Mouse (Mus musculus) MEL (cell line): ENCODE measurements at regions not wholly inside any gene's neighbourhood (a gene's known extent, or its start where the extent isn't known, plus 50 kb on each side); places are given as distances from the start of the nearest gene placed in this dataset.

Source experiments
- DNase-seq: peaks from one replicate; pipeline ENCODE4 v3.0.0; 2011; ENCODE audit warnings: low read depth, low spot score
- H3K27ac ChIP-seq: 2 replicates; pipeline ENCODE4 v1.5.1; 2012; ENCODE audit warnings: low read depth, mild to moderate bottlenecking, control low read depth, low read length, moderate library complexity; ENCODE audit not compliant: control insufficient read depth
- H3K27me3 ChIP-seq, 2 experiments: fragments of 150-350 bp in 1 of 2; sonication (generic) in 1 of 2; 2 replicates each; pipeline ENCODE4 v1.6.1; 2012; ENCODE audit warnings: low read length in 2 of 2, mild to moderate bottlenecking in 2 of 2, improper control_type of control experiment in 1 of 2, moderate library complexity in 1 of 2; ENCODE audit not compliant: insufficient read depth in 2 of 2, control insufficient read depth in 1 of 2
- H3K36me3 ChIP-seq, 2 experiments: 2 replicates each; pipeline ENCODE4 v1.6.1; 2012 to 2014; ENCODE audit warnings: low read length in 2 of 2, improper control_type of control experiment in 1 of 2, inconsistent platforms in 1 of 2, mild to moderate bottlenecking in 1 of 2; ENCODE audit not compliant: insufficient read depth in 2 of 2, control insufficient read depth in 1 of 2
- H3K4me1 ChIP-seq, 2 experiments: fragments of 150-350 bp in 1 of 2; sonication (generic) in 1 of 2; 2 replicates each; pipeline ENCODE4 v1.6.1; 2012; ENCODE audit warnings: low read length in 2 of 2, improper control_type of control experiment in 1 of 2, mild to moderate bottlenecking in 1 of 2; ENCODE audit not compliant: insufficient read depth in 2 of 2, control insufficient read depth in 1 of 2
- H3K4me3 ChIP-seq, 2 experiments: fragments of 150-350 bp in 1 of 2; sonication (generic) in 1 of 2; 2 replicates each; pipeline ENCODE4 v1.5.1; 2012; ENCODE audit warnings: low read depth in 2 of 2, low read length in 2 of 2, mild to moderate bottlenecking in 2 of 2, moderate library complexity in 2 of 2, control low read depth in 1 of 2, improper control_type of control experiment in 1 of 2; ENCODE audit not compliant: control insufficient read depth in 1 of 2, insufficient read depth in 1 of 2
- H3K79me2 ChIP-seq: 2 replicates; pipeline ENCODE4 v1.6.1; 2012; ENCODE audit warnings: mild to moderate bottlenecking, low read length, moderate library complexity; ENCODE audit not compliant: control insufficient read depth, poor library complexity, insufficient read depth
- H3K9ac ChIP-seq: 2 replicates; pipeline ENCODE4 v1.6.1; 2012; ENCODE audit warnings: low read depth, mild to moderate bottlenecking, control low read depth, low read length, moderate library complexity; ENCODE audit not compliant: control insufficient read depth, poor library complexity, severe bottlenecking
- H3K9me3 ChIP-seq: fragments of 150-350 bp; sonication (generic); replicated peaks from 2 replicates; pipeline ENCODE4 v1.6.1; 2012; ENCODE audit warnings: mild to moderate bottlenecking, low read length, improper control_type of control experiment, moderate library complexity; ENCODE audit not compliant: insufficient read depth
- BHLHE40 ChIP-seq: IDR thresholded peaks from 2 replicates; pipeline ENCODE4 v1.6.1; 2012; ENCODE audit warnings: low read depth, mild to moderate bottlenecking, inconsistent platforms, low read length, improper control_type of control experiment, borderline replicate concordance
- CHD1 ChIP-seq: IDR thresholded peaks from 2 replicates; pipeline ENCODE4 v1.6.1; 2012; ENCODE audit warnings: low read depth, mild to moderate bottlenecking, inconsistent platforms, low read length, improper control_type of control experiment
- CTCF ChIP-seq, 3 experiments: IDR thresholded peaks in 2 of 3; conservative IDR thresholded peaks in 1 of 3; 2 replicates each; pipeline ENCODE4 v1.5.1; 2011 to 2012; ENCODE audit warnings: low read length in 3 of 3, low read depth in 2 of 3, mild to moderate bottlenecking in 2 of 3, improper control_type of control experiment in 1 of 3, inconsistent platforms in 1 of 3, mixed read lengths in 1 of 3, moderate library complexity in 1 of 3; ENCODE audit not compliant: control insufficient read depth in 1 of 3, insufficient read depth in 1 of 3, poor library complexity in 1 of 3, severe bottlenecking in 1 of 3
- EP300 ChIP-seq, 2 experiments: IDR thresholded peaks; 2 replicates each; pipeline ENCODE4 v1.6.1; 2011; ENCODE audit warnings: improper control_type of control experiment in 2 of 2, low read length in 2 of 2, low read depth in 1 of 2, mild to moderate bottlenecking in 1 of 2
- ETS1 ChIP-seq: IDR thresholded peaks from 2 replicates; pipeline ENCODE4 v1.6.1; 2012; ENCODE audit warnings: low read depth, mild to moderate bottlenecking, inconsistent platforms, low read length, improper control_type of control experiment, moderate library complexity
- GABPA ChIP-seq: IDR thresholded peaks from 2 replicates; pipeline ENCODE4 v1.6.1; 2012; ENCODE audit warnings: low read depth, mild to moderate bottlenecking, inconsistent platforms, low read length, improper control_type of control experiment, moderate library complexity
- GATA1 ChIP-seq: IDR thresholded peaks from 2 replicates; pipeline ENCODE4 v1.6.1; 2011; ENCODE audit warnings: low read depth, low read length, improper control_type of control experiment
- JUND ChIP-seq: IDR thresholded peaks from 2 replicates; pipeline ENCODE4 v1.6.1; 2011; ENCODE audit warnings: low read depth, mild to moderate bottlenecking, improper control_type of control experiment, low read length
- MEF2A ChIP-seq: IDR thresholded peaks from 2 replicates; pipeline ENCODE4 v1.6.1; 2014; ENCODE audit warnings: low read depth, mild to moderate bottlenecking, inconsistent platforms, low read length, improper control_type of control experiment; ENCODE audit not compliant: poor library complexity, insufficient replicate concordance, severe bottlenecking; ENCODE audit errors: extremely low read depth
- MXI1 ChIP-seq: IDR thresholded peaks from 2 replicates; pipeline ENCODE4 v1.6.1; 2011; ENCODE audit warnings: mild to moderate bottlenecking, low read depth, low read length, improper control_type of control experiment
- NELFE ChIP-seq: IDR thresholded peaks from 2 replicates; pipeline ENCODE4 v1.6.1; 2011; ENCODE audit warnings: low read depth, low read length, improper control_type of control experiment
- POLR2A ChIP-seq, 2 experiments: IDR thresholded peaks; 2 replicates each; pipeline ENCODE4 v1.6.1; 2011 to 2012; ENCODE audit warnings: low read length in 2 of 2, mild to moderate bottlenecking in 2 of 2, control low read depth in 1 of 2, improper control_type of control experiment in 1 of 2, low read depth in 1 of 2, moderate library complexity in 1 of 2; ENCODE audit not compliant: control insufficient read depth in 1 of 2, insufficient read depth in 1 of 2, poor library complexity in 1 of 2
- POLR2AphosphoS2 ChIP-seq: IDR thresholded peaks from 2 replicates; pipeline ENCODE4 v1.6.1; 2011; ENCODE audit warnings: low read length, improper control_type of control experiment
- RAD21 ChIP-seq: IDR thresholded peaks from 2 replicates; pipeline ENCODE4 v1.6.1; 2011; ENCODE audit warnings: mild to moderate bottlenecking, low read depth, low read length, improper control_type of control experiment
- SIN3A ChIP-seq: IDR thresholded peaks from 2 replicates; pipeline ENCODE4 v1.6.1; 2012; ENCODE audit warnings: low read length, improper control_type of control experiment, inconsistent platforms
- USF2 ChIP-seq, 2 experiments: IDR thresholded peaks; 2 replicates each; pipeline ENCODE4 v1.6.1; 2011 to 2012; ENCODE audit warnings: improper control_type of control experiment in 2 of 2, low read length in 2 of 2, borderline replicate concordance in 1 of 2, inconsistent platforms in 1 of 2, low read depth in 1 of 2, mild to moderate bottlenecking in 1 of 2; ENCODE audit not compliant: insufficient read depth in 1 of 2
- ZC3H11A ChIP-seq: IDR thresholded peaks from 2 replicates; pipeline ENCODE4 v1.6.1; 2012; ENCODE audit warnings: low read depth, mild to moderate bottlenecking, inconsistent platforms, low read length, improper control_type of control experiment
- ZKSCAN1 ChIP-seq: IDR thresholded peaks from 2 replicates; pipeline ENCODE4 v1.6.1; 2012; ENCODE audit warnings: low read depth, mild to moderate bottlenecking, inconsistent platforms, low read length, improper control_type of control experiment, moderate library complexity

GRCm38 (mm10) chr9:51598706-51599105 lies 166.4 kb upstream of the Arhgap20 start:
- H3K4me1 ChIP-seq, result no peaks in the 10 kb centered on the region
- no peaks in the 10 kb centered on the region; a peak in 1 of 4 replicates for H3K27me3 ChIP-seq
- H3K4me3 ChIP-seq, result no peak overlapping the region
- no peaks in the 10 kb centered on the region for H3K9me3 ChIP-seq
- no peak overlapping the region for H3K27ac ChIP-seq
- H3K9ac ChIP-seq, result no peak overlapping the region
- no peak for DNase-seq
- H3K36me3 ChIP-seq, result no peaks in the 10 kb centered on the region
- TF ChIP-seq BHLHE40 (no peak), NELFE (no peak), CTCF (IDR thresholded peaks at IDR 0.05 in 2 of 3, conservative IDR thresholded peaks at IDR 0.05 in 1 of 3; ENCODE audit: control insufficient read depth in 1 of 3, insufficient read depth in 1 of 3, low read depth in 2 of 3, low read length in 3 of 3, poor library complexity in 1 of 3, severe bottlenecking in 1 of 3) (no peak), ZC3H11A (no peak), EP300 (IDR thresholded peaks at IDR 0.05; ENCODE audit: low read depth in 1 of 2, low read length in 2 of 2) (no peak), JUND (no peak), MXI1 (no peak), POLR2A (IDR thresholded peaks at IDR 0.05; ENCODE audit: control insufficient read depth in 1 of 2, insufficient read depth in 1 of 2, low read depth in 1 of 2, low read length in 2 of 2, poor library complexity in 1 of 2) (no peak), ZKSCAN1 (no peak), USF2 (IDR thresholded peaks at IDR 0.05; ENCODE audit: borderline replicate concordance in 1 of 2, insufficient read depth in 1 of 2, low read depth in 1 of 2, low read length in 2 of 2) (no peak), RAD21 (no peak)
- no peaks in the 10 kb centered on the region for H3K79me2 ChIP-seq

GRCm38 (mm10) chr9:51608158-51608557 lies 157.0 kb upstream of the Arhgap20 start:
- no peak for DNase-seq
- Histone ChIP-seq H3K4me1 (no peaks in the 10 kb centered on the region), H3K9me3 (no peaks in the 10 kb centered on the region), H3K27ac (no peak overlapping the region), H3K79me2 (no peaks in the 10 kb centered on the region), H3K9ac (no peak overlapping the region), H3K36me3 (no peaks in the 10 kb centered on the region), H3K4me3 (no peak overlapping the region), H3K27me3 (no peaks in the 10 kb centered on the region)
- TF ChIP-seq ETS1 (no peak), MXI1 (no peak), SIN3A (no peak)

- H3K9me3 ChIP-seq, result no peaks in the 10 kb centered on the region
- no peaks in the 10 kb centered on the region for H3K79me2 ChIP-seq
- H3K9ac ChIP-seq, result no peak overlapping the region
- H3K27me3 ChIP-seq, result no peaks in the 10 kb centered on the region
- no peak overlapping the region for H3K27ac ChIP-seq
- TF ChIP-seq GATA1 (no peak), GABPA (no peak), POLR2AphosphoS2 (no peak), MEF2A (no peak), CHD1 (no peak)
- H3K36me3 ChIP-seq, result no peaks in the 10 kb centered on the region
- DNase-seq, result no peak
- H3K4me3 ChIP-seq, result no peak overlapping the region
- H3K4me1 ChIP-seq, result no peaks in the 10 kb centered on the region
These were observed 156.3 kb upstream of the Arhgap20 start for GRCm38 (mm10) chr9:51608697-51609456.
